Mouse (Mus musculus) liver, embryonic 12.5 days (tissue): ENCODE data around the gene Lct. TPM values are rescaled to one million over a fixed set of nuclear protein-coding genes. Genes with fewer than 3 reads are reported as not detected.
"Not testable (repeated sequence)": the region's sequence is repeated elsewhere in the genome, so short reads cannot be mapped to it uniquely, and the experiment has no call there.

Experiments
- ATAC-seq: fragments of 200-750 bp; cut with Nextera tagmentation; 2 replicates; pipeline ENCODE4 v1.8.0; 2017; ENCODE audit warnings: moderate number of reproducible peaks, mild to moderate bottlenecking, moderate library complexity
- H3K27ac ChIP-seq: fragments of 300-500 bp; sonication (generic); 2 replicates; pipeline ENCODE4 v1.5.1; 2016; ENCODE audit warnings: mild to moderate bottlenecking
- H3K27me3 ChIP-seq: fragments of 300-500 bp; sonication (generic); replicated peaks from 2 replicates; pipeline ENCODE4 v1.6.1; 2016; ENCODE audit warnings: mild to moderate bottlenecking, moderate library complexity
- H3K36me3 ChIP-seq: fragments of 300-500 bp; sonication (generic); 2 replicates; pipeline ENCODE4 v1.6.1; 2016; ENCODE audit warnings: mild to moderate bottlenecking, moderate library complexity
- H3K4me1 ChIP-seq: fragments of 300-500 bp; sonication (generic); 2 replicates; pipeline ENCODE4 v1.6.1; 2016
- H3K4me2 ChIP-seq: fragments of 300-500 bp; sonication (generic); 2 replicates; pipeline ENCODE4 v1.6.1; 2016; ENCODE audit warnings: mild to moderate bottlenecking, moderate library complexity
- H3K4me3 ChIP-seq: fragments of 300-500 bp; sonication (generic); 2 replicates; pipeline ENCODE4 v1.5.1; 2016; ENCODE audit warnings: mild to moderate bottlenecking, moderate library complexity
- H3K9ac ChIP-seq: fragments of 300-500 bp; sonication (generic); 2 replicates; pipeline ENCODE4 v1.6.1; 2016; ENCODE audit warnings: mild to moderate bottlenecking, moderate library complexity
- H3K9me3 ChIP-seq: fragments of 300-500 bp; sonication (generic); replicated peaks from 2 replicates; pipeline ENCODE4 v1.6.1; 2016; ENCODE audit warnings: mild to moderate bottlenecking, moderate library complexity
- WGBS: fragments of 180-500 bp; shearing (Covaris S2); methylation state at CpG from one replicate; pipeline ENCODE4 v1.1.7; 2016; ENCODE audit not compliant: insufficient replicate concordance; 5-methylcytosine and 5-hydroxymethylcytosine counted together
- polyA plus RNA-seq: library from polyadenylated mRNA; unstranded; fragments of >200 nt; fragmentation: Nextera tagmentation; extraction: Ambion mirVana; gene quantifications from 2 replicates; pipeline ENCODE4 v1.2.1, GENCODE M21; 2016

Lct gene
- polyA plus RNA-seq, 1 experiment from 2014 or later = not detected

DNA sequence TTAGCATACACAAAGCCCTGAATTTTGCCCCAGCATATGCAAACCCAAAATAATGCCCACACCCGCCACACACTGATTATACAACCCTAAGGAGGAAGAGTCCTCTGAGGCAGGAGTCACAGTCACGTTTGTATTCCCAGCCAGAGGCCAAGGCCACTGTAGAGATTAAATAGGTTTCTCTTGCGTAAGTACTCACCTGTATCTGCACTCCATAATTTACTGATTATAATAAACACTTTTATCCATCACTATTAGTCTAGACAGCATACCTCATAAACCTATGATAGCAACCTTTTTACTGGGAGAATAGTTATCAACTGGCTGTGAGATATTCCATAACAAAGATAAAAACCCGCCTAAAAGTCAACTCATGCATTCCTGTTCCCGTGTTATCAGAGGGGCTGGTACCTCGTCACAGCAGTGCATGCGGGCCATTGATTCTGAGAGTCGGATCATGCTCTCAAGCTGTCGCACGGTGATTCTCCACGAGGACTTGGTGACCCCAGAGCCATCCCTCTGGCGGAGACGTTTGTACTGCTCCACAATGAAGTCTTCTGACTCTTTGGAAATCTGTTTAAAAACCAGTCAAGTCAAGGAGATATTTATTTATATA, 9.7 kb upstream of the Lct start:
- ATAC-seq = no peak
- Histone ChIP-seq H3K9me3 (no peaks in the 10 kb centered on the region), H3K27ac (no peak overlapping the region), H3K4me1 (no peaks in the 10 kb centered on the region), H3K36me3 (peaks cover 95% of the 10 kb centered on the region), H3K27me3 (no peaks in the 10 kb centered on the region), H3K4me2 (no peak overlapping the region), H3K4me3 (no peak overlapping the region), H3K9ac (no peak overlapping the region)
- 83% methylated on average over 13 of the region's 13 CpGs for WGBS

DNA sequence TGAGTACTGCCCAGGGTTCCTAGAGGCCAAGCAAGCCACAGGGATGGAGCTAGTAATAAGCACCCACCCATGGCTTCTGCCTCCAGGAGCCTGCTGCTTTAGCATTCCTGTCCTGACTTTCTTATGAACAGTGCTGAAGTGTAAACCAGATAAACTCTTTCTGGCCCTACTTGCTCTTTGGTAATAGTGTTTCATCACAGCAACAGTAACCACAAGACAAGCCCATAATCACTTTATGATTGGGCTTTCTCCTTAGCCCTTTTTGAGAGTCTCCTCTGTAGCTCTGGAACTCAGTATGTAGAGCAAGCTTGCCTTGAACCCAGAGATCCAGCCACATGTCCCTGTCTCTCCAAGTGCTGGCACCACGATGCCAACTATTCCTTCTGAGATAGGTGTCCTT, 2.2 kb upstream of the Lct start:
- Histone ChIP-seq H3K27ac (no peak overlapping the region), H3K4me3 (no peak overlapping the region), H3K36me3 (peaks cover 95% of the 10 kb centered on the region), H3K9ac (no peak overlapping the region), H3K4me2 (no peak overlapping the region), H3K9me3 (no peaks in the 10 kb centered on the region), H3K4me1 (peaks cover 11% of the 10 kb centered on the region), H3K27me3 (no peaks in the 10 kb centered on the region)
- 92% methylated on average over 1 of the region's 1 CpGs for WGBS
- 0 out of 2 replicates have a peak, but pooled peaks have one; percentile 22 for ATAC-seq

DNA sequence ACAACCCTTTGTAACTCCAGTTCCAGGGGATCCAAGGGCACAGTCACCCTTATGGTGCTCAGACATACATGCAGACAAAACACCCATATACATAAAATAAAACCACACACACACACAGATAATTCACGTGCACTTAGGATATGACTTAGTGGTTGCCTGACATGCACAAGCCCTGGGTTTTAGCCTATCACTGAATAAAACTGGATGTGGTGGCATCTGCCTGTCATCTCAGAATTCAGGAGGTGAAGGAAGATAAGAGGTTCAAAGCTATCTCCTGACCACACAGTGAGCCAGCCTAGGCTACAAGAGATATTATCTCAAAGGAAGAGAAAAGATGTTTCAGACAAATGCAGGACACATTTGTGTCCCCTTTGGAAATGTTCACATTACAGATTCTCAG, 953 bp downstream of the Lct start:
- H3K4me2 ChIP-seq = no peak overlapping the region
- no peaks in the 10 kb centered on the region for H3K9me3 ChIP-seq
- H3K4me3 ChIP-seq = no peak overlapping the region
- WGBS = 19% methylated on average over 1 of the region's 1 CpGs
- no peak overlapping the region for H3K27ac ChIP-seq
- no peaks in the 10 kb centered on the region for H3K27me3 ChIP-seq
- peak; percentile 56 for ATAC-seq
- H3K9ac ChIP-seq = no peak overlapping the region
- H3K36me3 ChIP-seq = peaks cover 74% of the 10 kb centered on the region
- H3K4me1 ChIP-seq = peaks cover 29% of the 10 kb centered on the region

DNA sequence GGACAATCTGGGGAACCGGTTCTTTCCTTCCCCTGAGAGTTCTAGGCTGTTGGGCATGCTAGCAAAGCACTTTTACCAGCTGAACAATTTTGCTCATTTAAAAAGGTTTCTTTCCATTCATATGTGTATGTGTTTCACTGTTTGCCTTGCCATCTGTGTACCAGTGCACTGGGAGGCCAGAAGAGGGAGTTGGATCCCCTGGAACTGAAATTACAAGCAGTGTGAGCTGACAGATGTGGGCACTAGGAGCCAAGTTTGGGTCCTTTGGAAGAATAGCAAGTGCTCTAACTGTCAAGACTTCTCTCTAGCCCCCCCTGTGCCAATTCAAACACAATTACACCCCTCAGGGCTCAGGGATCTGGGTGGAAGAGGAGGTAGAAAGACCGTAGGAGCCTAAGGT, 3.3 kb downstream of the Lct start:
- Histone ChIP-seq H3K36me3 (peaks cover 50% of the 10 kb centered on the region), H3K4me1 (peaks cover 29% of the 10 kb centered on the region), H3K4me2 (no peak overlapping the region), H3K27ac (no peak overlapping the region), H3K27me3 (no peaks in the 10 kb centered on the region), H3K9me3 (no peaks in the 10 kb centered on the region), H3K9ac (no peak overlapping the region), H3K4me3 (no peak overlapping the region)
- no peak for ATAC-seq
- WGBS = 84% methylated on average over 2 of the region's 2 CpGs

DNA sequence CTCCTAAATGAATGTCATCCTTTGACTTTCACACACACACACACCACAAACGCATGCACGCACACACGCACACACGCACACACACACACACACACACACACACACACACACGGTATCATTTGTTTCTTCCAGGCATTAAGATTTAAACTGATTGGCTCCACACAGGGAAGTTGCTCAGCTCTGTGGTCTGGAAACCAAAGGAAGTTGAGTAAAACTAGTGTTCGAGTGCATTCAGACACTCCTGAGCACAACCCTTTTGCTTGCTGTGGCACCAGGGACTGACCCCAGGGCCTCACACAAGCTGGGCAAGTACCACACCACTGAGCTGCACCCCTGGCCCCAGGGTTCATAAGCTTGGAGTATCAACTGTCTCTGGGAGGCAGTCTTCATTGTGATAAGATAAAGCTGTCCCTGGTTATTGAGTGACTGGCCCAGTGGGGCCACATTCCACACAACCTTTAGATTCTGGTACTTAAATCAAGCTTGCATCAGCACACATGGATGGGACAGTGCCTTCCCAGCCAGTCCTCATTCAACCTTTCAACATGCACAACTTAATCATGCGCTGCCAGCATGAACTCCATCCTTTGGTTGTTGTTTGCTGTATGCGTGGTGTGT, 5.0 kb downstream of the Lct start:
- 57% methylated on average over 8 of the region's 8 CpGs for WGBS
- H3K36me3 ChIP-seq = peaks cover 34% of the 10 kb centered on the region
- ATAC-seq = peak; percentile 58
- no peaks in the 10 kb centered on the region for H3K9me3 ChIP-seq
- 0 out of 2 replicates have a peak overlapping the region, but pooled peaks have one; percentile 15 for H3K27ac ChIP-seq
- no peak overlapping the region for H3K4me2 ChIP-seq
- H3K27me3 ChIP-seq = no peaks in the 10 kb centered on the region
- no peak overlapping the region for H3K9ac ChIP-seq
- no peak overlapping the region for H3K4me3 ChIP-seq
- peaks cover 29% of the 10 kb centered on the region for H3K4me1 ChIP-seq

DNA sequence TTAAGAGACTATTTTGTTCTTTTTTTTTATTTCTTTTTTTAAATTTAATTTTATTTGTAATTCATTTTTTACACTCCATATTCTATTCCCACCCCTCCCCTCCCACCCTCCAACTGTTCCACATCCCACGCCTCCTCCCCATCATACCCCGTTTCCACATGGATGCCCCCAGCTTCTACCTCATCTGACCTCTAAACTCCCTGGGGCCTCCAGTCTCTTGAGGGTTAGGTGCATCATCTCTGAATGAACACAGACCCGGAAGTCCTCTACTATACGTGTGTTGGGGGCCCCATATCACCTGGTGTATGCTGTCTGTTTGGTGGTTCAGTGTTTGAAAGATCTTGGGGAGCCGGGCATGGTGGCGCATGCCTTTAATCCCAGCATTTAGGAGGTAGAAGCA, 8.9 kb downstream of the Lct start:
- not testable (repeated sequence) for H3K9me3 ChIP-seq, H3K4me2 ChIP-seq, H3K27ac ChIP-seq, H3K4me3 ChIP-seq, H3K27me3 ChIP-seq, H3K36me3 ChIP-seq, H3K9ac ChIP-seq, ATAC-seq
- H3K4me1 ChIP-seq = peaks cover 18% of the 10 kb centered on the region
- WGBS = 84% methylated on average over 6 of the region's 6 CpGs

DNA sequence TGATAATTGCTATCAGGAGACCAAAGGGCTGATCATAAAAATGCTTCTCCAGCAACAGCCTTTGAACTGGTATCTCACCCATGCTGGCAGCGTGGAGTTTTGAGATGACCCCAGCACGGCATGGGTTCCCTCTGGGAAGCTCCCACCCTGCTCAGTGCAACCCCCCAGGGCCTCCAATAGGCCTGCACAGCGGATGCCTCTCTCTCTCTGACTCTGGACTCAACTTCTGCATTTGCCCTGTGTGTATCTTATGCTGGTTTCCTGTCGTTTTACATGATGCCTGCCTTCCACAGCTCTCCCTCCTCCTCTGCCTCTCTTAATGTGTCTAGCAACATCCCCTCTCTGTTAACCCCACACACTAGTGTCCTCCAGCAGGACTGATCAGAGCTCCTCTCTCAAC, 13.5 kb downstream of the Lct start:
- Histone ChIP-seq H3K36me3 (no peaks in the 10 kb centered on the region), H3K9ac (no peak overlapping the region), H3K4me2 (no peak overlapping the region), H3K27ac (no peak overlapping the region), H3K9me3 (no peaks in the 10 kb centered on the region), H3K27me3 (no peaks in the 10 kb centered on the region), H3K4me3 (no peak overlapping the region), H3K4me1 (no peaks in the 10 kb centered on the region)
- no peak; the same call in 1 of the 2 replicates for ATAC-seq
- WGBS = 14% methylated on average over 4 of the region's 4 CpGs

DNA sequence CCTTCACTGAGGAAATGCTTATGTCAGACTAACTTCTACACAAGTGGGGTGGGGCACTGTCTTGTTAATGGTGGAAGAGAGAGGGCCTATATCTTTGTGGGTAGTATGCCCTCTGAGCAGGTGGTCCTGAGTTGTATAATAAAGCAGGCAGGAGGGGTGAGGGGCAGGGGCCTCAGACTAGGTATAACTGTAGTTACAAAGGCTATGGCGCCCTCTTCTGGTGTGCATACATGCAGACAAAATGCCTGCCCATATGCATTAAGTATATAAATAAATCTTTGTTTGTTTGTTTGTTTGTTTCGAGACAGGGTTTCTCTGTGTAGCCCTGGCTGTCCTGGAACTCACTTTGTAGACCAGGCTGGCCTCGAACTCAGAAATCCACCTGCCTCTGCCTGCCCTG, 19.1 kb downstream of the Lct start:
- H3K4me1 ChIP-seq = no peaks in the 10 kb centered on the region
- H3K4me2 ChIP-seq = no peak overlapping the region
- no peak overlapping the region for H3K9ac ChIP-seq
- no peak for ATAC-seq
- no peak overlapping the region for H3K27ac ChIP-seq
- H3K27me3 ChIP-seq = no peaks in the 10 kb centered on the region
- no peaks in the 10 kb centered on the region for H3K9me3 ChIP-seq
- 57% methylated on average over 3 of the region's 3 CpGs for WGBS
- no peaks in the 10 kb centered on the region for H3K36me3 ChIP-seq
- no peak overlapping the region for H3K4me3 ChIP-seq

DNA sequence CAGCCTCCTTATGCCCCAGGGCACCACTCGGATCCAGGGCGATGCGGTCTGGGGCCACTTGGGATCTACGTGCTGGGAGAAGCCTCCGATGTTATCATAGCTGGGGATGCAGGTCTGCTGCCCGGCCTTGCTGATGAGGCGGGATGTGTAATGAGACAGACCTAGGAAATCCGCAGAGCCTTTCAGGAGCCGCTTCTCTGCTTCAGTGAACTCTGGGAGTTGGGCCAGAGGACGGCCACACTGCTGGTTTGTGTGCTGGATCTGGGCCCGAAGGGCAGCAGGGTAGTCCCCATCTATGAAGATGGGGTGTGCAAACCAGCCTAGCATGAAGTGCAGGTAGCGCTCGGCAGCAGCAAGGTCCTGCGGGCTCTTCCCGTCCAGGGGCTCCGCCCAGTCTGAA, 24.2 kb downstream of the Lct start:
- H3K36me3 ChIP-seq = no peaks in the 10 kb centered on the region
- no peaks in the 10 kb centered on the region for H3K9me3 ChIP-seq
- H3K4me2 ChIP-seq = no peak overlapping the region
- H3K9ac ChIP-seq = no peak overlapping the region
- no peaks in the 10 kb centered on the region for H3K4me1 ChIP-seq
- WGBS = 86% methylated on average over 16 of the region's 16 CpGs
- H3K27ac ChIP-seq = no peak overlapping the region
- no peaks in the 10 kb centered on the region for H3K27me3 ChIP-seq
- ATAC-seq = no peak
- H3K4me3 ChIP-seq = no peak overlapping the region

DNA sequence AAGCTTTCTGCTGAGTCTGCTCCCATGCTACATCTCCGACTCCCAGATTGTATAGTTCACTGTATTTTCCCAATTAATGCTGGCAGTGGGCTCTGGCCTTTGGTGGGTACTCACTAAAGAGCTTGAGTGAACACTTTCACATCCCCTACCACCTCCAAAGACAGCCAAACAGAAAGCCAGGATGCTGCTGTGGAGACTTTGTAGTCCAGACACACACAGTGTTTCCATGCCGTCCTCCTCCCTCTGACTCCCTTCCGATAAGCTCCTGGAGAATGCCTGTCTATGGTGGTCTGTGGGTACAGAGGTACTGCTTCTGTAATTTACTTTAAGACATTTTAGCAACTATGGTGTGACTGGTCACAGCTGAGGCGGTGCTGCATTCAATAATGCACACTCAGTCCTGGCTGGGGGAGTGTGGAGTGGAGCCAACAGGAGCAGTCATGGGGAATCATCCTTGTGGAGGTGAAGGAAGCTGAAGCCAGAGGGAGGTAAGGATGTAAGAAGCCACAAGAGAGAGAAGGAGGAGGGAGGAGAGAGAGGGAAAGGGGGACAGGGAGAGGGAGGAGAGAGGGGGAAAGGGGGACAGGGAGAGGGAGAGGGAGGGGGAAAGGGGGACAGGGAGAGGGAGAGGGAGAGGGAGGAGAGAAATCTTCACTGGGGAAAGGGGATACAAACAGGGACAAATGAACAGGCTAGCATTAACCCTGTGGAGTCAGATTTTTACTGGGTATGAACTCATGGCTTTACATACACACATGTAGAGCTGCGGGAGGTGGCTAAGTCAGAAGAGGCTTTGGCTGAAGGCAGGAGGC, 32.2 kb downstream of the Lct start:
- H3K4me1 ChIP-seq = no peaks in the 10 kb centered on the region
- no peaks in the 10 kb centered on the region for H3K27me3 ChIP-seq
- H3K9ac ChIP-seq = no peak overlapping the region
- H3K4me3 ChIP-seq = no peak overlapping the region
- no peak overlapping the region for H3K4me2 ChIP-seq
- WGBS = 74% methylated on average over 5 of the region's 5 CpGs
- H3K36me3 ChIP-seq = no peaks in the 10 kb centered on the region
- no peaks in the 10 kb centered on the region for H3K9me3 ChIP-seq
- no peak for ATAC-seq
- H3K27ac ChIP-seq = no peak overlapping the region

DNA sequence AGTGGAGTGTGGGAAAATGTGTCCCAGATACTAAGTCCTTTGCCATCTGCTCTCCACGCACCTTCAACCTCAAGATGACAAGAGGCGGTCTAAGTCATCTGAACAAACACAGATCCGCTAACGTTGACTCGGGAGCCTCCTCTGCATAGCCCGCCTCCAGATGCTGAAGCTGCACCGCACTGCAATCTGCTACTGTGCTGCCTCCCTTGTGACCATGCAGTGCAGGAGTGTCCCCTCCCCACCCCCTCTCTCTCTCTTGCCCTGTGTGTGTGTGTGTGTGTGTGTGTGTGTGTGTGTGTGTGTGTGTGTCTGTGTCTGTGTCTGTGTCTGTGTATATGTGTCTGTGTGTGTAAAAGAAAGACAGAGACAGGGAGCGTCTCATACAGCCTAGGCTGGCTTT, 32.8 kb downstream of the Lct start:
- WGBS = 69% methylated on average over 8 of the region's 8 CpGs
- no peaks in the 10 kb centered on the region for H3K9me3 ChIP-seq
- no peaks in the 10 kb centered on the region for H3K36me3 ChIP-seq
- H3K27ac ChIP-seq = no peak overlapping the region
- H3K4me2 ChIP-seq = no peak overlapping the region
- no peak overlapping the region for H3K4me3 ChIP-seq
- H3K27me3 ChIP-seq = no peaks in the 10 kb centered on the region
- ATAC-seq = no peak
- no peaks in the 10 kb centered on the region for H3K4me1 ChIP-seq
- H3K9ac ChIP-seq = no peak overlapping the region

DNA sequence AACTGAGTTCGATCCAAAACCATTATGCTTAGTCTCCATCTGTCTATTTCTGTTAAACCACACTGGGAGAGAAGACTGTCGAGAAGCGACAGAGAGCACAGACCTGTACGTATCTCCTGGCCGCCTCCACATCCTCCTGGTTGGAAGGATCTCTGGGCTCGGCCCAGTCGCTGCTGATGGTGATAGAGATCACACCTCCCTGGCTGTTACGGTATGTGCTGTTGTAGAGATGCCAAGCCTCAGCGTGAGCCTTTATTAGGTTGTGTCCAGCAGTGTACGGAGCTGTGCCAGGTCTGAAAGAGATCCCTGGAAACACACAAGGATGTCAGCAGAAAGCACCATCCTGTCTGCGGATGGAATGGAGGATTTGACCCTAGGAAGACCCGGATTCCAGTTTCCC, 34.6 kb downstream of the Lct start:
- Histone ChIP-seq H3K4me3 (no peak overlapping the region), H3K36me3 (no peaks in the 10 kb centered on the region), H3K27ac (no peak overlapping the region), H3K9ac (no peak overlapping the region), H3K4me1 (no peaks in the 10 kb centered on the region), H3K4me2 (no peak overlapping the region), H3K9me3 (no peaks in the 10 kb centered on the region), H3K27me3 (no peaks in the 10 kb centered on the region)
- ATAC-seq = no peak
- WGBS = 74% methylated on average over 12 of the region's 12 CpGs
